Mouse (Mus musculus): ENCODE results near the gene Ccnl2. TPM values are rescaled to one million over a fixed set of nuclear protein-coding genes. Genes with fewer than 3 reads are reported as not detected.
"Not testable (repeated sequence)": the region's sequence is repeated elsewhere in the genome, so short reads cannot be mapped to it uniquely, and the experiment has no call there.

Gene Ccnl2
- total RNA-seq, 2 experiments from 2014 or later: 79.4 to 94.2 TPM

DNA sequence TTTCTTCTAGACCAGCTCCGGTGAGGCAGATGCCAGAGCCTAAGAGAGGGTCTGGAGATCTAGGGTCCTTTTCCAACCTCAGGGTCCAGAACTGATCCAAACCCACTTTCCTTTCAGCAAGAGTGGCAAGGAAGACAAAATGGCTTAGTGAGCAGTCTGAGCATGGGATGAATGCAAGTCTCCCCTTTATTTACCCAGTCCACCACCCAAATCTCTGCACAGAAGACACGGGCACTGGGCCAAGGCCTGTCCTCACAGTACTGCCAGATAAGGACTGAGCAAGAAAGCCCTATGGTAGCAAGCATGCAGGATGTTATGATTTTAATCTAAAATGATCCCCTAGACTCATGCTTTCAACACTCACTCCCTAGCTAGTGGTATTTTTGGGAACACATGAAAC, 34.5 kb upstream of the Ccnl2 start:
- TF ChIP-seq CTCF (conservative IDR thresholded peaks at IDR 0.05): no peak
- peak overlapping the region; percentile 79; the same call in 1 of the 2 replicates for H3K27ac ChIP-seq
- H3K4me3 ChIP-seq: no peak overlapping the region
- no peak for DNase-seq (ENCODE audit: low spot score in 2 of 2)

DNA sequence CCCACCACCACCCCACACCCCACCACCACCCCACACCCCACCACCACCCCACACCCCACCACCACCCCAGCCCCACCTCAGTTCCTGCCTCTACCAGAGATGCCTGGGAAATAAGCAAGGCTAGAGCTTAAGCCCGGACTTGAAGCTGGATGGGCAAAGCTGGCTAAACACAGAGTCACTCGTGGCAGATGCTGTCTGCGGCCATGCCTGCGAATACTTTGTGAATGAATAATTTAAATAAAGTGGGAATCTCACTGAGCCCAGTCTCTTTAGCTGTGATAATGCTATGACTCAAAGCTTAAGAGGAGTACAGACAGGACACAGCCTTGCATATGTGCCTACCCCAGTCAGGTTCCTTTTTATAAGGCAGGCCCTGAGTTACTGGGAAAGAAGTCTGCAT, 32.8 kb upstream of the Ccnl2 start:
- no peak for DNase-seq (ENCODE audit: low spot score in 2 of 2)
- TF ChIP-seq CTCF (conservative IDR thresholded peaks at IDR 0.05): no peak
- Histone ChIP-seq H3K4me3 (no peak overlapping the region), H3K27ac (no peak overlapping the region)

DNA sequence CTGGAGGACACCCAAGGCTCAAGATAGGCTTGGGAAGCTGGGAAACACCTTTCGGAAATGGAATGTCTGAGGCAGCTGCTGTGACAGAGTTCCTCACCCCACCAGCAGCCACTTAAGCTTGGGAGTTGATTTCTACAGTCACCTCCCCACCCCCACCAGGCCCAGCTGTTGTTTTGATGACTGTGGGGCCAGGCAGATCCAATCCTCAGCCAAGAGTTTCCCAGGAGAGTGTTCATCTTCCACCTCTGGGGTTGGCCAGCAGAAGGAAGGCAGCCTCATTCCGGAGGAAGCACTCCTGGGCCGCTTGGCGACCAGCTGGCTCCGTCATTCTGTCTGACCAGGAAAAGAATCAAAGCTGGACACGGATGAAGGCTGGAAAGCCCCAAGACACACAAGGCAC, 31.4 kb upstream of the Ccnl2 start:
- TF ChIP-seq CTCF (conservative IDR thresholded peaks at IDR 0.05): no peak
- Histone ChIP-seq H3K4me3 (peak overlapping the region; percentile 6; the same call in 1 of the 2 replicates), H3K27ac (peak overlapping the region; percentile 71)
- DNase-seq (ENCODE audit: low spot score in 2 of 2): no peak

DNA sequence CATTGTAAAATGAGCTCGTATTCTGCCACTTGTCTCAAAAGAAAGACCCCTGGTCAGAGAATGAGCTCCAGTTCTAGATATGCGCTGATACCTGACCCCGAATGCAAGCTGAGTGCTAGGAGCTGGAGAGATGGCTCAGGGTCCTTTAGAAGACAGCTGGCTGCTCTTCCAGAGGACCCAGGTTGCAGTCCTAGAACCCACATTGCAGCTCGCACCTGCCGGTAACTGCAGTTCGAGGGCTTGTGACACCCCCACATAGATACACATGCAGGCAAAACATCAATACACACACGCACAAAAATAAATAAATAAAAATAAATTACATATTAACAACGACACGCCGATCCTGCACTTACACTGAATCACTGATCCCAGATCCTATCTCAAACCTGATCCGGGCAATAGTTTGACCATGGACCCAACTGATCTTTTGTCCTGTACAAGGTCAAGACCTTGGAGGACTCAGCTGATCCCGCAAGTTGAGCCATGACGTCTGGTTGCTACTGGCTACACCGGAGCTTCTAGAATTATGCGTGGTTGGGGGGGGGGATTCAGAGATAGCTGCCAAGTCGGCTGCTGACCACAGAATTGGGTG, 28.7 kb upstream of the Ccnl2 start:
- TF ChIP-seq CTCF (conservative IDR thresholded peaks at IDR 0.05): no peak
- H3K4me3 ChIP-seq: peak overlapping the region; percentile 75
- H3K27ac ChIP-seq: peak overlapping the region; percentile 96
- no peak for DNase-seq (ENCODE audit: low spot score in 2 of 2)

DNA sequence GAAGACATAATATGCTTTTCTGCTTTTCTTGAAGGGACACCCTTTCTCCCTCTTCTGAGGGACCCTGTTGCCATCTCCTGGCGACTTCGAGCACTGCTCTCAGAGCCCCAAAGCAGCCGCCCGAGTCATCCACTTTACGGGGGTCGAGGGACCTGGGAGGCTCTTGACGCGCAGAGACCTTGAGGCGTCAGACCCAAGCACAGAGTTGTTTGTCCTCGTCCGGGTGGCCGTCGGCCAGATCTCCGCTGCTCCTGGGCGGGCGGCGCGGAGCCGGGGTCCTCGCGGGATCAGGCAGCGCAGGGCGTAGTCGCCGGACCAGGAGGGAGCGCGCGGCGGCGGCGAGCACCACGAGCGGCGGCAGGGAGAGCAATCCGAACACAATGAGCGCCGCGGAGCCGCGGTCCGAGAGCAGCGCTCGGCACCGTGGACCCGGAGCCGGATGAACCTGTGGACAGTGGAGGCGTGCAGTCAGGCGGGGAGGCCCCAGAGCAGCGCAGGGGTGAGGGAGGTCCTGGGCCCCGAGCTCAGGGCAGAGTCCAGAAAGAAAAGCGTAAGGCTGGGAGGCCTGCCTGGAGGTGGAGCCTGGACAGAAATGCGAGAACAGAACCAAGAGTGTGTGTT, 28.1 kb upstream of the Ccnl2 start:
- H3K4me3 ChIP-seq: peak overlapping the region; percentile 75
- peak; percentile 88 for TF ChIP-seq CTCF (conservative IDR thresholded peaks at IDR 0.05)
- H3K27ac ChIP-seq: peak overlapping the region; percentile 96
- DNase-seq (ENCODE audit: low spot score in 2 of 2): peak; percentile 65 to 74

DNA sequence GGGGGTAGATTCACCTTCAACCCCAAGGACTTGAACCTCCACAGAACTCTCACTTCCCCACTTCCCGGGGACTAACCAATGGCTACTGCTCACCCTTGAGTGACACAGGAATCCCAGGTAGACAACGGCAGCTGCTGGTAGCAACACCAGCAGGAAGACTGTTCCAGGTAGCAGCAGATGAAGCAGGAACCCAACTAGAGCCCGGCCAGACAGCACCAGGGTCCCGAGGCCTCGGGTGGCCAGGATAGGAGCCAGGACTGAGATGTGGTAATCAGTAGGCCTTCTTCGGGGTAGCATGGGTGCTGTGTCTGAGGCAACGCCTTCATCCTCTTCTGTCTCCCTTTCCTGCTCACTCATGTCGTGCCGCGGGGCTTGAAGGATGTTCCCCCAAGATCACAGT, 27.0 kb upstream of the Ccnl2 start:
- no peak for DNase-seq (ENCODE audit: low spot score in 2 of 2)
- Histone ChIP-seq H3K4me3 (peak overlapping the region; percentile 27), H3K27ac (peak overlapping the region; percentile 86)
- no peak for TF ChIP-seq CTCF (conservative IDR thresholded peaks at IDR 0.05)

DNA sequence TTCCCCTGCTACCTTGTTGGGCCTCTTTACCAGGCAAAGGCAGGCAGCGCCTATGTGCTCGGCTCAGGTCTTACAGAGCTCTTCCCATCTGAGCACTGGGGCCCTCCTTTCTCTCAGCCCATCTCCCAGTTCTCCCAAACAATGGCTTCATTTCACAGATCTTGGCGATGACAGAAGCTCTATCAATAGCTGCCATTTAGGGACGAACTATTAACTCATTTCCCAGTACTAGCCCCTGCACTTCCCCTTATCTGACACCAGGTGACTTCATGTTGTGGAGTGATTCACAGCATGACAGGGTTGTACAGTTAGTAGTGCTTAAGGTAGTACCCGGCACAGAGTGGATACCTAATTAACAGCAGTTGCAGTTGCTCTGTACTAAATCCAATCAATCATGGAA, 26.5 kb upstream of the Ccnl2 start, which contains the start of gene Tmem88b:
Gene Tmem88b (minus strand): TSS at position 56 of the 400 bp plus-strand sequence.
- TF ChIP-seq CTCF (conservative IDR thresholded peaks at IDR 0.05): peak; percentile 60
- DNase-seq (ENCODE audit: low spot score in 2 of 2): no peak
- Histone ChIP-seq H3K27ac (peak within 1 kb of the TSS; percentile 96), H3K4me3 (peak within 1 kb of the TSS; percentile 75)

DNA sequence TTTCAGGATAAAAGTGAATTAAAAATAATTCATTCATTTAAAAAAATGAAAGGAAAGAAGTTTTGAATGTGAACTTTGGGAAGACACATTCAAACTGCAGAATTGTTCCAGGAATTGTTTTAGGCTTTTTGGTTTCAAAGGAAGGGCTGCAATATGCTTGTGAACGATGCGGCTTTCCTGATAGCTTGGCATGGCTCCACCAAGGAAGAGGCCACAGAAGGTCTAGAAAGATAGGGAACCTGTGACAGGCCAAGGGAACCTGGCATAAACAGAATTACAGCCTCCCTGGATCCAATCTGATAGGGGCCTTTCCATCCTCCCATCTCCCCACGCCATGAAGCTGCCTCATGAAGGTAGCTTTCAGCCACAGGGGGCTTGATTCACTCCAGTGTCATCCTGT, 24.0 kb upstream of the Ccnl2 start:
- no peak for TF ChIP-seq CTCF (conservative IDR thresholded peaks at IDR 0.05)
- no peak overlapping the region for H3K4me3 ChIP-seq
- H3K27ac ChIP-seq: no peak overlapping the region
- DNase-seq (ENCODE audit: low spot score in 2 of 2): no peak

DNA sequence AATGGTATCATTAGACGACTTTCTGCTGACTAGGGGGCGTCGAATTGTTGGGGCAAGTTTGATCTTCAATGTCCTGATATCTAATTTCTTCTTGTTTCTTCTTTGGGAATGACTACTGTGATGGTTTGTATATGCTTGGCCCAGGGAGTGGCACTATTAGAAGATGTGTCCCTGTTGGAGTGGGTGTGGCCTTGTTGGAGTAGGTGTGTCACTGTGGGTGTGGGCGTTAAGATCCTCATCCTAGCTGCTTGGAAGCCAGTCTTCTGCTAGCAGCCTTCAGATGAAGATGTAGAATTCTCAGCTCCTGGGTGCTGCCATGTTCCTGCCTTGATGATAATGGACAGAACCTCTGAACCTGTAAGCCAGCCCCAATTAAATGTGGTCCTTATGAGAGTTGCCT, 23.5 kb upstream of the Ccnl2 start:
- H3K4me3 ChIP-seq; H3K27ac ChIP-seq; DNase-seq (ENCODE audit: low spot score in 2 of 2): not testable (repeated sequence)

DNA sequence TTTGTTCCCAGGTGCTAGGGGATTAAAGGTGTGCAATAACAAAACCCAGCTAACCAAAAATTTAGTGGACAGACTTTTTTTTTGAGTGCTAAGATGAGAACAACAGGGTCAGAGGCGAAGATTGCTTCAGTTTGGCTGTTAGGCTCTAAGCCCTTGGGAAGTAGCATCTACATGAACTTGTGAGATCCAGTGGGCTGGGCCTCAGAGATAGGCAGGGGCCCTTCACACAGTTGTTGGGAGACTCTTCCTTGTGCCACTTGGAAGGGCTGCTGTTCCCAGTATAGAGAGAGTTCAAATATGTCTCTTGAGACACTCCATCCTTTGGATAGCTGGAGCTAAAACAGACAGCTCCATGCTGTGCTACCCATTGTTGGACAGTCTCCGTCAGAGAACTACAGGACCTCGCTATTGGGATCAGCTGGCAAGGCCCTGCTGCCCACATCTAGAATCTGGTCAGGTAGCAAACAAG, 22.2 kb upstream of the Ccnl2 start, which contains the start of gene Ankrd65:
Gene Ankrd65 (plus strand): TSS at position 419 of the 469 bp plus-strand sequence.
- H3K27ac ChIP-seq: no peak within 1 kb of the TSS
- no peak for DNase-seq (ENCODE audit: low spot score in 2 of 2)
- no peak for TF ChIP-seq CTCF (conservative IDR thresholded peaks at IDR 0.05)
- H3K4me3 ChIP-seq: no peak within 1 kb of the TSS

DNA sequence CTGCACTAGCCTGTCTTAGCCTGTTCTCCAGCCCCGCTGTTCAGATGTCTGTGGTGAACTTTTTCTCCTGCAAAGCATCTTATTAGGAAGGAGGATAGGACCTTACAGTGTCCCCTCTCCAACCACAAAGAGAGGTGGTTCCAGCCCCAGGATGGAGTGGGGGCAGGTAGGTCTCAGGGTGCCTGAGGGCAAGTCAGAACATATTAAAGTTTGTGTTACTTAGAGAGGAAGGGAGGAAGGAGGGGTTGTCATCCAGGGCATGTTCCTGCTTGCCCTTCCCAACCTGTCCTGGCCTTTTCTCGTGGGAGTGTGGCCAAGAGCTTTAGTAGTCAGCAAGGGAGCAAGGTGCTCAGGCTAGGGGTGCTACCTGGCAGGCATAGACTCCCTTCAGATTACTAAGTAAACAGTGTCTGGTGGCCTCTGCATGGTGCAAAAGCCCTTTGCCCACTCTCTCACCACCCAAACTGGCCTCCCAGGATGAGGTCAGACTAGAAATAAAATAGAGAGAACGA, 21.6 kb upstream of the Ccnl2 start:
- no peak for TF ChIP-seq CTCF (conservative IDR thresholded peaks at IDR 0.05)
- no peak overlapping the region for H3K27ac ChIP-seq
- DNase-seq (ENCODE audit: low spot score in 2 of 2): no peak

DNA sequence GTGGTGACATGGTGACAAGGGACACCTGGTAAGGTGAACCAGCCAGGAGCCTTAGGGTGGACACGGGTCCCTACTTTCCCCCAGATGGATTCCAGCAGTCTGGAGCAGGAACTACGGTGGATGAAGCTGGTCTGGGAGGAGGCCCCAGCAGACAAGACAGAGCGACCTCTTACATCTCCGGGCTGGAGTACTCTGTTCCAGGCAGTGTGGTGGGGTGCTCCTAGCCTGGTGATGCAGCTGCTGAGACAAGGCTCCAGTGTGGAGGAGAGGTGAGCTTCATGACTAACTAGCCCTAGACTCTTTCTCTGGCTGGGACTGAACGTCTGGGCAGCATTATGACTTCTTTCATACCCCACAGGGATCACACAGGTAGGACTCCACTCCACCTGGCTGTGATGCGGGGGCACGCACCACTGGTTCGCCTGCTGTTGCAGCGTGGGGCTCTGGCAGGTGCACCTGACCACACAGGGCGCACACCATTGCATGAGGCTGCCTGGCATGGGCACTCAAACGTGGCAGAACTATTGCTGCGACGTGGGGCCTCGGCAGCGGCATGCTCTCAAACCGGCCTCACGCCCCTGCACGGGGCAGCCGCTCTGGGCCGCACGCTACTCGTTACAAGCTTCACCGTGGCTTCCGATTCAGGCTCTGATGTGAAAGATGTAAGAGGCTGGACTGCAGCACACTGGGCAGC, 20.9 kb upstream of the Ccnl2 start:
- no peak for TF ChIP-seq CTCF (conservative IDR thresholded peaks at IDR 0.05)

More for the DNA sequence above, 21.6 kb upstream of the Ccnl2 start:
- H3K4me3 ChIP-seq: no peak overlapping the region

DNA sequence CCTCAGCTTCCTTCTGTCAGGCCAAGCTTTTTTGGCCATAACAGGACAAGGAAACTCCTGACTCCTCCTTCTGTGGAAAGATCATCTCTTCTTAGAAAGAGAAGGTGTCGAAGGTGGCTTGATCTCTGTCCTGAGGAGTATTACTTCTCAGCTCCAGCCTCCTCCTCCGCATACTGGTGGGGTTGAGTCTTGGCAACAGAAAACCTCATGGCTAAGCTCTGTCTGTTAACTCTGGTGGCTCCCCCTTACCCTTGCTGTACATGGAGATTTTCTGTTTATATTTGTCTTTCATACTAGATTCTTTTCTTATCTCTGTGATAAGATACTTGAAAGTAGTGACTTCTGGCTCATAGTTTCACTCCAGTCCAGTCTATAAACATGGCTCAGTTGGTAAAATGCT, 18.6 kb upstream of the Ccnl2 start:
- TF ChIP-seq CTCF (conservative IDR thresholded peaks at IDR 0.05): no peak
- no peak for DNase-seq (ENCODE audit: low spot score in 2 of 2)
- Histone ChIP-seq H3K4me3 (no peak overlapping the region), H3K27ac (no peak overlapping the region)

More for the DNA sequence above, 20.9 kb upstream of the Ccnl2 start:
- H3K4me3 ChIP-seq: no peak overlapping the region
- DNase-seq (ENCODE audit: low spot score in 2 of 2): peak in 1 of 2 experiments; percentile 6
- H3K27ac ChIP-seq: no peak overlapping the region

Data from layer of hippocampus, adult 2 months (tissue).